Mouse (Mus musculus) spleen, adult 2 months (tissue): ENCODE data around the gene Hoxd9.

ENCODE experiments used
- CTCF ChIP-seq: fragments of 200-500 bp; IDR thresholded peaks from 2 replicates; pipeline ENCODE4 v1.5.1; 2011; ENCODE audit warnings: mild to moderate bottlenecking, inconsistent platforms; ENCODE audit not compliant: insufficient read depth, insufficient read length, insufficient replicate concordance; ENCODE audit errors: extremely low read depth
- POLR2A ChIP-seq: fragments of 200-500 bp; IDR thresholded peaks from 2 replicates; pipeline ENCODE4 v1.6.1; 2011; ENCODE audit warnings: low read depth, low read length, inconsistent platforms

GRCm38 (mm10) chr2:74673835-74674425, 23.6 kb upstream of the Hoxd9 start:
- TF ChIP-seq CTCF (no peak), POLR2A (no peak)
